Mouse (Mus musculus): Measurements from ENCODE around the gene Tenm3. TPM values are rescaled to one million over a fixed set of nuclear protein-coding genes. Genes with fewer than 3 reads are reported as not detected.

Gene Tenm3
- total RNA-seq, 2 experiments from 2014 or later: 162 to 169 TPM

- intact Hi-C loops (cut with DNase I): no loop called here
- DNase-seq: no peak
These were observed 171.3 kb downstream of the Tenm3 start for GRCm38 (mm10) chr8:48672471-48672870.

- intact Hi-C loops (cut with DNase I): no loop called here
- DNase-seq: no peak
These were observed 172.4 kb downstream of the Tenm3 start for GRCm38 (mm10) chr8:48671318-48671717.

- no peak for DNase-seq
- intact Hi-C loops (cut with DNase I): no loop called here
These were observed 172.9 kb downstream of the Tenm3 start for GRCm38 (mm10) chr8:48670895-48671294.

GRCm38 (mm10) chr8:48670387-48670786 is 173.4 kb downstream of the Tenm3 start:
- intact Hi-C loops (cut with DNase I): no loop called here
- no peak for DNase-seq

GRCm38 (mm10) chr8:48665193-48665592 is 178.6 kb downstream of the Tenm3 start:
- intact Hi-C loops (cut with DNase I): no loop called here
- DNase-seq: no peak

- no peak for DNase-seq
- intact Hi-C loops (cut with DNase I): no loop called here
These were observed 184.5 kb downstream of the Tenm3 start for GRCm38 (mm10) chr8:48659226-48659625.

GRCm38 (mm10) chr8:48655381-48656043 is 188.2 kb downstream of the Tenm3 start:
- intact Hi-C loops (cut with DNase I): no loop called here
- no peak for DNase-seq

GRCm38 (mm10) chr8:48649845-48650244 is 193.9 kb downstream of the Tenm3 start:
- intact Hi-C loops (cut with DNase I): no loop called here
- no peak for DNase-seq

- intact Hi-C loops (cut with DNase I): no loop called here
These were observed 194.3 kb downstream of the Tenm3 start for GRCm38 (mm10) chr8:48649415-48649814.

GRCm38 (mm10) chr8:48646110-48646509 is 197.6 kb downstream of the Tenm3 start:
- intact Hi-C loops (cut with DNase I): no loop called here
- no peak for DNase-seq

More at GRCm38 (mm10) chr8:48649415-48649814, 194.3 kb downstream of the Tenm3 start:
- no peak for DNase-seq

GRCm38 (mm10) chr8:48638129-48638528 is 205.6 kb downstream of the Tenm3 start:
- intact Hi-C loops (cut with DNase I): no loop called here
- no peak for DNase-seq

- DNase-seq: no peak
- intact Hi-C loops (cut with DNase I): no loop called here
These were observed 206.8 kb downstream of the Tenm3 start for GRCm38 (mm10) chr8:48636979-48637378.

GRCm38 (mm10) chr8:48635815-48636214 is 207.9 kb downstream of the Tenm3 start:
- no peak for DNase-seq
- intact Hi-C loops (cut with DNase I): no loop called here

- intact Hi-C loops (cut with DNase I): no loop called here
These were observed 210.3 kb downstream of the Tenm3 start for GRCm38 (mm10) chr8:48633426-48633825.

GRCm38 (mm10) chr8:48622517-48623153 is 221.1 kb downstream of the Tenm3 start:
- intact Hi-C loops (cut with DNase I): no loop called here

More at GRCm38 (mm10) chr8:48633426-48633825, 210.3 kb downstream of the Tenm3 start:
- no peak for DNase-seq

GRCm38 (mm10) chr8:48615088-48615487 is 228.7 kb downstream of the Tenm3 start:
- DNase-seq: no peak
- intact Hi-C loops (cut with DNase I): no loop called here

More at GRCm38 (mm10) chr8:48622517-48623153, 221.1 kb downstream of the Tenm3 start:
- DNase-seq: no peak

- DNase-seq: no peak
- intact Hi-C loops (cut with DNase I): no loop called here
These were observed 231.7 kb downstream of the Tenm3 start for GRCm38 (mm10) chr8:48611934-48612512.

GRCm38 (mm10) chr8:48611126-48611525 is 232.6 kb downstream of the Tenm3 start:
- intact Hi-C loops (cut with DNase I): no loop called here
- DNase-seq: no peak

GRCm38 (mm10) chr8:48610316-48610715 is 233.4 kb downstream of the Tenm3 start:
- intact Hi-C loops (cut with DNase I): no loop called here

GRCm38 (mm10) chr8:48609684-48610083 is 234.1 kb downstream of the Tenm3 start:
- no peak for DNase-seq
- intact Hi-C loops (cut with DNase I): no loop called here

More at GRCm38 (mm10) chr8:48610316-48610715, 233.4 kb downstream of the Tenm3 start:
- no peak for DNase-seq

GRCm38 (mm10) chr8:48604190-48604897 is 239.4 kb downstream of the Tenm3 start:
- DNase-seq: no peak
- intact Hi-C loops (cut with DNase I): no loop called here

Data from left cerebral cortex, postnatal 4 days (tissue).